Mouse (Mus musculus) heart, adult 2 months (tissue): ENCODE measurements around the gene Pfkfb1. TPM values are rescaled to one million over a fixed set of nuclear protein-coding genes. Genes with fewer than 3 reads are reported as not detected.

Experiments used
- DNase-seq, 2 experiments: peaks; one replicate each; pipeline ENCODE4 v3.0.0; 2021
- H3K27ac ChIP-seq: fragments of 200-600 bp; 2 replicates; pipeline ENCODE4 v1.8.1; 2022
- H3K27me3 ChIP-seq: fragments of 200-500 bp; 2 replicates; pipeline ENCODE4 v1.6.1; 2012; ENCODE audit warnings: mild to moderate bottlenecking, low read length, inconsistent platforms, mixed read lengths; ENCODE audit not compliant: control insufficient read depth, insufficient read depth
- H3K36me3 ChIP-seq: fragments of 200-500 bp; 2 replicates; pipeline ENCODE4 v1.6.1; 2012; ENCODE audit warnings: low read length, inconsistent platforms; ENCODE audit not compliant: control insufficient read depth, insufficient read depth
- H3K4me1 ChIP-seq: fragments of 200-500 bp; 2 replicates; pipeline ENCODE4 v1.6.1; 2011; ENCODE audit warnings: low read length; ENCODE audit not compliant: control insufficient read depth, insufficient read depth
- H3K4me3 ChIP-seq: fragments of 200-600 bp; 2 replicates; pipeline ENCODE4 v1.8.1; 2022
- H3K79me2 ChIP-seq: fragments of 200-500 bp; replicated peaks from 2 replicates; pipeline ENCODE4 v1.6.1; 2012; ENCODE audit warnings: mild to moderate bottlenecking, inconsistent platforms, low read length, moderate library complexity, mixed read lengths; ENCODE audit not compliant: control insufficient read depth, insufficient read depth
- H3K9ac ChIP-seq: fragments of 200-500 bp; 2 replicates; pipeline ENCODE4 v1.6.1; 2012; ENCODE audit warnings: low read depth, mild to moderate bottlenecking, control low read depth, inconsistent platforms, low read length, mixed read lengths
- CTCF ChIP-seq: fragments of 200-600 bp; IDR thresholded peaks from 2 replicates; pipeline ENCODE4 v1.8.1; 2022; ENCODE audit warnings: antibody characterized with exemption, mild to moderate bottlenecking, moderate library complexity
- EP300 ChIP-seq: fragments of 200-500 bp; IDR thresholded peaks from 2 replicates; pipeline ENCODE4 v1.6.1; 2011; ENCODE audit warnings: low read depth, low read length, control low read depth; ENCODE audit not compliant: insufficient read depth
- POLR2A ChIP-seq: fragments of 200-500 bp; IDR thresholded peaks from 2 replicates; pipeline ENCODE4 v1.6.1; 2011; ENCODE audit warnings: mild to moderate bottlenecking, low read depth, low read length, control low read depth; ENCODE audit not compliant: insufficient read depth
- WGBS: fragments of 180-500 bp; shearing (Covaris S2); methylation state at CpG from one replicate; pipeline ENCODE4 v1.1.7; 2018; 5-methylcytosine and 5-hydroxymethylcytosine counted together
- intact Hi-C: fragments of 180-260 bp; cut with DNase I; formaldehyde crosslinking; loops from one replicate; pipeline ENCODE4 v1.15.1; 2025
- polyA plus RNA-seq: library from polyadenylated mRNA; depleted of rRNA; stranded (reverse); fragments of >200 nt; gene quantifications from 2 replicates; pipeline ENCODE4 v1.2.3, GENCODE M21; 2012
- total RNA-seq, 2 experiments: library from RNA; stranded (reverse); gene quantifications; 2 replicates each; pipeline ENCODE4 v1.2.3; 2021

Gene Pfkfb1
- total and polyA plus RNA-seq, 3 experiments: 5.5 to 17.0 (median 16.4) TPM

DNA sequence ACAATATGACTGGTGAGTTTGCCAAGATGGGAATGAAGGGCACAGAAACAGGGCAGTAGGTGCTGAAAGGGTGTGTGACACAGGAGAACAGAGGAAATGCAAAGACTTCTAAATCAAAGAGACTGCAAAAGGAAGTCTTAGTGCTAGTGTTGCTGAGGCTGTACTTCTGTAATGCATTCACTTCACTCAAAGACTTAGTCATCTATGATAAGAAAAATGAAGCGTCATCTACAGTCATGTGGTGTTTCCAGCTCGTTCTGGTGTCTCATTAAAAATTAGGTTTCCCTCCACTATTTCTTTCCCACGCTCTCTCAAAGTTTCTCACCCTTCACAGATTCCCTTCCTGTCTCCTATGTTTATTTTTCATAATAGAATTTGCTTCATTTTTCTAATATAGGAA, 34.0 kb upstream of the Pfkfb1 start:
- Histone ChIP-seq H3K79me2 (no peaks in the 10 kb centered on the region), H3K27me3 (no peaks in the 10 kb centered on the region), H3K4me1 (no peaks in the 10 kb centered on the region), H3K9ac (no peak overlapping the region), H3K4me3 (no peak overlapping the region), H3K36me3 (no peaks in the 10 kb centered on the region), H3K27ac (no peak overlapping the region)
- no peak for DNase-seq
- intact Hi-C loops: no loop called here
- WGBS: 80% methylated on average over 3 of the region's 3 CpGs
- no peak for TF ChIP-seq EP300
- no peak for TF ChIP-seq POLR2A
- TF ChIP-seq CTCF: no peak

DNA sequence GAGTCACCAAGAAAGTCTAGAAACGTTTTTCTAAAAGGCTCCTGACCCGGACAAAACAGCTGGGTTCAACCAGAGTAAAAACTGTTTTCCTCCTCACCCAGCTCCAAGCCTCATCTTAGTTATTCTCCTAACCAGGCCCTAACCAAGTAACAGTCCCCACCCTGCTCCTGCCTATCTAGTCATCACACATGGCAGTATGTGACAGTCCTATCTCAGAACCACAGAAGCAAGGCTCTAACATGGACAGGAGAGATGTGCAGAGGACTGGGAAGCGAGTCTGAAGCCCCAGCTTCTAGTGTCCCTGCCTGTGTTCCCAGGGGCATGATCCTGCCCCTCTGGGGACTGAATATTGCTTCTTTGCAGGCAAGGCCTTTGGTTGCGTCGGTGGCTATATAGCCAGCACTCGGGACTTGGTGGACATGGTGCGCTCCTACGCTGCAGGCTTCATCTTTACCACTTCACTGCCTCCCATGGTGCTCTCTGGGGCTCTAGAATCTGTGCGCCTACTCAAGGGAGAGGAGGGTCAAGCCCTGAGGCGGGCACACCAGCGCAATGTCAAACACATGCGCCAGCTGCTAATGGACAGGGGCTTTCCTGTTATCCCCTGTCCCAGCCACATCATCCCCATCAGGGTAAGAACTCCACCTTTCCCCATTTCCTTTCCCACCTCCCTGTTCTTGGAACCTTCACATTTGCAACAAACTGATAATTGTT, 23.2 kb upstream of the Pfkfb1 start:
- H3K79me2 ChIP-seq: no peaks in the 10 kb centered on the region
- H3K27me3 ChIP-seq: no peaks in the 10 kb centered on the region
- 83% methylated on average over 11 of the region's 12 CpGs for WGBS
- H3K36me3 ChIP-seq: no peaks in the 10 kb centered on the region
- DNase-seq: no peak
- H3K4me3 ChIP-seq: no peak overlapping the region
- H3K4me1 ChIP-seq: no peaks in the 10 kb centered on the region
- TF ChIP-seq CTCF (no peak), POLR2A (no peak), EP300 (no peak)
- H3K27ac ChIP-seq: no peak overlapping the region
- H3K9ac ChIP-seq: no peak overlapping the region
- intact Hi-C loops: no loop called here

DNA sequence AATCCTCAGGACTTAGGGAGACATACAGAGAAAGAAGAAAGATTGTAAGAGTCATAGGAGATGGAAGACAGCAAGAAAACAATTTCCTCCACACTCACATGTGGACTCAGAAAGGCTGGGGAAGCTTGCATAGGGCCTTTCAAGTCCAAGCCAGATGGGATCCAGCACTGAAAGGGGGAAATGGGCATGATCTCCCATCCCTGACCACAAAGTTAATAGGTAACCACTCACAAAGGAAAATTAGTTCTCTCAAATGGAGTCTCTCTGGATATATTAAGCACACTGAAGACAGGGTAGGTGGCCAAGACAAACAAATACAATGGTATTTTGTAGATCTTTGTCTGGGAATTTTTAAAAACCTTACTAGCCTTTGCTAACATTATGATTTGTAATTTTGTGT, 6.1 kb upstream of the Pfkfb1 start:
- Histone ChIP-seq H3K9ac (no peak overlapping the region), H3K79me2 (no peaks in the 10 kb centered on the region), H3K36me3 (no peaks in the 10 kb centered on the region), H3K27me3 (no peaks in the 10 kb centered on the region), H3K27ac (no peak overlapping the region), H3K4me1 (no peaks in the 10 kb centered on the region), H3K4me3 (no peak overlapping the region)
- intact Hi-C loops: loop anchor here (5.0 kb wide), 1 partner anchor 1300 kb away; no protein-coding TSS in a partner anchor
- no peak for TF ChIP-seq EP300
- TF ChIP-seq POLR2A: no peak
- no peak for TF ChIP-seq CTCF
- no peak for DNase-seq

DNA sequence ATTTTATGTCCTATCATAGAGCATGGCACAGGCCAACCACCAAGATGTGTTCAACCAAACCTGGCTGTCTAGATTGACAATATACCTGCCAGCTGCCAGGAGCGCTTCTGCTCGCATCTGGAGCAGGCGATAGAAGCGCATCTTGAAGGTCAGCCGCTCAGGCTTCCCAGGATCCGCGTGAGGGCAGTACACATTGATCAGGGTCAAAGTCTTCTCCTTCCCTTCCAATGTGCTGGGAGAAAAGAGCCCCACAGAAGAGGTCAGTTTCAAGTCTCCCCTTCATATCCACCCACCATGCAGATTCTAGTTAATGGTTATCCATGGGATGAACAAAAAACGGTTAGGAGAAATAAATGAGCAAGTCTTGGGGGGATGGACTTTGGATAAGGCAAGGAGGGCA, 2.9 kb upstream of the Pfkfb1 start:
- H3K36me3 ChIP-seq: no peaks in the 10 kb centered on the region
- no peaks in the 10 kb centered on the region for H3K27me3 ChIP-seq
- intact Hi-C loops: no loop called here
- H3K4me3 ChIP-seq: no peak overlapping the region
- no peaks in the 10 kb centered on the region for H3K79me2 ChIP-seq
- 91% methylated on average over 8 of the region's 8 CpGs for WGBS
- no peak overlapping the region for H3K27ac ChIP-seq
- no peak for DNase-seq
- H3K4me1 ChIP-seq: no peaks in the 10 kb centered on the region; the same call in 1 of the 2 replicates
- H3K9ac ChIP-seq: no peak overlapping the region
- TF ChIP-seq EP300: no peak
- TF ChIP-seq POLR2A: no peak
- TF ChIP-seq CTCF: no peak

DNA sequence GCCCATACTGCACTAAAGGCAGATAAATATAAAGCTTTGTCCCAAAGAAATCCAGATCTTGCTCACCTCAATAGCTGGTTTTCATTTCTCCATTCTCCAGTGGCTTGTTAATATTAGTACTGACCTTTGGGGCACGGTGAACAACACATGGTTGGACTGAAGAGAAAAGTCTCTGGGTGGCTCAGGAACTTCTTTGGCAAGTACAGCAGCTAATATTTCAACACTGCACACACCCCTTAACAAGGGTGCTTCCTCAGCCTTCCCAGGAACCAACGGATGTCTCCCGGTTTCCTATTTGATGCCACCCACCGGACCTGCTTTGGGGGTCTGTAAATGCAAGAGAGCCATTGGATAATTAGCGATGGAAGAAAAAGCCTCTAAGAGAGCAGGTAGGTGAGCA, 1.7 kb downstream of the Pfkfb1 start, which contains the start of gene Apex2:
Apex2 (minus strand) TSS at position 173 of the 400 bp plus-strand sequence.
- TF ChIP-seq CTCF (no peak), POLR2A (no peak)
- Histone ChIP-seq H3K4me1 (no peaks in the 10 kb centered on the region; the same call in none of the 2 replicates), H3K27ac (peak within 1 kb of the TSS; percentile 75), H3K9ac (no peak within 1 kb of the TSS), H3K79me2 (no peaks in the 10 kb centered on the region), H3K4me3 (peak within 1 kb of the TSS; percentile 57), H3K36me3 (no peaks in the 10 kb centered on the region), H3K27me3 (no peaks in the 10 kb centered on the region)
- intact Hi-C loops: loop anchor here (10.0 kb wide), 1 partner anchor 225 kb away; the partner anchor contains the start of gene Maged2
- 56% methylated on average over 5 of the region's 5 CpGs for WGBS
- DNase-seq: no peak

DNA sequence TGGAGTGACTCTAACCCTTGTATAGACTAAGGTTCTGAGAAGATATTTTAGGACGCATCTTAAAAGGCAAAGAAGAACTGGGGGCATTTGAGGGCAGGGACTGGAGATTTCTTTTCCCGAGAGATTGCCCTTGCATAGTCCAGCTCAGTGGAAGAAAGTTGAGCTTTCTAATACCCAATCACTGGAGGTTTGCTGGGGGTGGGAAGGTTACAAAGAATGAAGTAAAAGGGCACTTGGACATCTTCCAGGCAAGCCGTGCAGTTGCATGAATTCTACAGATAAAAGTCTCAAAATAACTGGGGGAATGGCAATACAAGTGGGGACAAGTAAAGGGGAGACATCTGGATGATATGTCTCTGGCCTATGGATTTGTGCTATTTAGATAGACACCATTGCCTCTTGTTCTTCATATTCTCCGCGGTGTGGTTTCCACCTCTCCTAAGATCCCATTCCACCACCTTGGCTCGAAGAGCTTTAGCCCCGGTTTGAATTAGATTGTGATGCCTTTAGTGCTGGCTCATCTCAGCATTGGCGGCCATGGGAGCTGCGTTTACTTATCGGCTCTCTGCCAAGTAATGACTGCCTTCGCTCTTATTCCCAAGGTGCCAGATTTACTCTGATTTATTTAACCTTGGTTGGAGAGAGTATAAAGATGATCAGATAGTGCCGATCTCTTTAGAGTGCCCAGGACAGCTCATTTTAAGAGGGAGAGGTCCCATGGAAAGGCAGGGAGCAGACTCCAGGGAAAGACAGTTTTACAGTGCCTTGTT, 5.4 kb downstream of the Pfkfb1 start:
- Histone ChIP-seq H3K27ac (peak overlapping the region; percentile 40), H3K36me3 (no peaks in the 10 kb centered on the region), H3K9ac (no peak overlapping the region), H3K4me3 (no peak overlapping the region), H3K27me3 (no peaks in the 10 kb centered on the region), H3K79me2 (no peaks in the 10 kb centered on the region), H3K4me1 (no peaks in the 10 kb centered on the region; the same call in none of the 2 replicates)
- intact Hi-C loops: loop anchor here (10.0 kb wide), 1 partner anchor 221 kb away; the partner anchor contains the start of gene Maged2
- TF ChIP-seq CTCF (no peak), EP300 (no peak), POLR2A (no peak)
- DNase-seq: no peak
- 59% methylated on average over 12 of the region's 12 CpGs for WGBS
